Mouse (Mus musculus): Measurements from ENCODE around the gene Trmt10a. TPM values are rescaled to one million over a fixed set of nuclear protein-coding genes. Genes with fewer than 3 reads are reported as not detected.

Trmt10a gene
- polyA plus RNA-seq (2015; fragmentation: Nextera tagmentation; extraction: Ambion mirVana): 5.2 and 7.0 TPM in 2 replicates

- peak; percentile 97 for ATAC-seq (replicated peaks; ENCODE audit: extremely low read depth, insufficient read depth, low FRiP score)
- H3K27ac ChIP-seq (ENCODE audit: low read length): peak within 1 kb of the TSS; percentile 100
- under 1% methylated on average over 70 of the region's 70 CpGs for WGBS
- no peaks in the 10 kb centered on the region for H3K9me3 ChIP-seq (replicated peaks; ENCODE audit: control insufficient read depth, low read length)
- H3K36me3 ChIP-seq (ENCODE audit: control insufficient read depth, insufficient read depth): peaks cover under 1% of the 10 kb centered on the region
- H3K4me1 ChIP-seq (ENCODE audit: control insufficient read depth, insufficient read depth, low read length): peaks cover 7% of the 10 kb centered on the region
- peak within 1 kb of the TSS; percentile 87 for H3K4me2 ChIP-seq (ENCODE audit: low read depth, low read length)
- peak within 1 kb of the TSS; percentile 91 for H3K9ac ChIP-seq (ENCODE audit: low read length)
- peak within 1 kb of the TSS; percentile 81 for H3K4me3 ChIP-seq (ENCODE audit: low read length)
- H3K27me3 ChIP-seq (ENCODE audit: control insufficient read depth, insufficient read depth, low read length): no peaks in the 10 kb centered on the region
Measured at GRCm38 (mm10) chr3:138143315-138144059, at the start of gene Trmt10a. TSS of gene Trmt10a (plus strand) at chr3:138143448.

- H3K27ac ChIP-seq (ENCODE audit: low read length): peak overlapping the region; percentile 44
- no peaks in the 10 kb centered on the region for H3K27me3 ChIP-seq (ENCODE audit: control insufficient read depth, insufficient read depth, low read length)
- 50% methylated on average over 3 of the region's 3 CpGs for WGBS
- H3K36me3 ChIP-seq (ENCODE audit: control insufficient read depth, insufficient read depth): no peaks in the 10 kb centered on the region
- H3K4me3 ChIP-seq (ENCODE audit: low read length): no peak overlapping the region
- H3K4me2 ChIP-seq (ENCODE audit: low read depth, low read length): no peak overlapping the region
- peaks cover 23% of the 10 kb centered on the region for H3K4me1 ChIP-seq (ENCODE audit: control insufficient read depth, insufficient read depth, low read length)
- no peaks in the 10 kb centered on the region for H3K9me3 ChIP-seq (replicated peaks; ENCODE audit: control insufficient read depth, low read length)
- no peak overlapping the region for H3K9ac ChIP-seq (ENCODE audit: low read length)
- no peak for ATAC-seq (replicated peaks; ENCODE audit: extremely low read depth, insufficient read depth, low FRiP score)
Measured at GRCm38 (mm10) chr3:138095301-138095700, 47.9 kb upstream of the Trmt10a start.

GRCm38 (mm10) chr3:138095718-138096117 lies 47.5 kb upstream of the Trmt10a start:
- H3K4me2 ChIP-seq (ENCODE audit: low read depth, low read length): no peak overlapping the region
- H3K9me3 ChIP-seq (replicated peaks; ENCODE audit: control insufficient read depth, low read length): no peaks in the 10 kb centered on the region
- no peaks in the 10 kb centered on the region for H3K27me3 ChIP-seq (ENCODE audit: control insufficient read depth, insufficient read depth, low read length)
- WGBS: 52% methylated on average over 10 of the region's 10 CpGs
- peak; percentile 28 for ATAC-seq (replicated peaks; ENCODE audit: extremely low read depth, insufficient read depth, low FRiP score)
- peaks cover 23% of the 10 kb centered on the region for H3K4me1 ChIP-seq (ENCODE audit: control insufficient read depth, insufficient read depth, low read length)
- no peak overlapping the region for H3K4me3 ChIP-seq (ENCODE audit: low read length)
- H3K36me3 ChIP-seq (ENCODE audit: control insufficient read depth, insufficient read depth): no peaks in the 10 kb centered on the region
- no peak overlapping the region for H3K9ac ChIP-seq (ENCODE audit: low read length)
- peak overlapping the region; percentile 44 for H3K27ac ChIP-seq (ENCODE audit: low read length)

- WGBS: 81% methylated on average over 19 of the region's 19 CpGs
- Histone ChIP-seq H3K4me1 (ENCODE audit: control insufficient read depth, insufficient read depth, low read length) (peaks cover 23% of the 10 kb centered on the region), H3K4me3 (ENCODE audit: low read length) (no peak overlapping the region), H3K27me3 (ENCODE audit: control insufficient read depth, insufficient read depth, low read length) (no peaks in the 10 kb centered on the region), H3K9ac (ENCODE audit: low read length) (no peak overlapping the region), H3K27ac (ENCODE audit: low read length) (no peak overlapping the region), H3K4me2 (ENCODE audit: low read depth, low read length) (no peak overlapping the region), H3K9me3 (replicated peaks; ENCODE audit: control insufficient read depth, low read length) (no peaks in the 10 kb centered on the region), H3K36me3 (ENCODE audit: control insufficient read depth, insufficient read depth) (no peaks in the 10 kb centered on the region)
- ATAC-seq (replicated peaks; ENCODE audit: extremely low read depth, insufficient read depth, low FRiP score): no peak
Measured at GRCm38 (mm10) chr3:138096263-138097028, 46.8 kb upstream of the Trmt10a start.

GRCm38 (mm10) chr3:138097718-138098117 lies 45.5 kb upstream of the Trmt10a start:
- Histone ChIP-seq H3K4me2 (ENCODE audit: low read depth, low read length) (no peak overlapping the region), H3K27ac (ENCODE audit: low read length) (peak overlapping the region; percentile 50), H3K9ac (ENCODE audit: low read length) (0 out of 2 replicates have a peak overlapping the region, but pooled peaks have one; percentile 1), H3K4me3 (ENCODE audit: low read length) (no peak overlapping the region), H3K9me3 (replicated peaks; ENCODE audit: control insufficient read depth, low read length) (no peaks in the 10 kb centered on the region), H3K4me1 (ENCODE audit: control insufficient read depth, insufficient read depth, low read length) (peaks cover 23% of the 10 kb centered on the region), H3K36me3 (ENCODE audit: control insufficient read depth, insufficient read depth) (no peaks in the 10 kb centered on the region), H3K27me3 (ENCODE audit: control insufficient read depth, insufficient read depth, low read length) (no peaks in the 10 kb centered on the region)
- WGBS: 59% methylated on average over 1 of the region's 1 CpGs
- peak; percentile 70; the same call in 1 of the 2 replicates for ATAC-seq (replicated peaks; ENCODE audit: extremely low read depth, insufficient read depth, low FRiP score)

GRCm38 (mm10) chr3:138101936-138102335 lies 41.3 kb upstream of the Trmt10a start:
- Histone ChIP-seq H3K27me3 (ENCODE audit: control insufficient read depth, insufficient read depth, low read length) (no peaks in the 10 kb centered on the region), H3K9me3 (replicated peaks; ENCODE audit: control insufficient read depth, low read length) (no peaks in the 10 kb centered on the region), H3K9ac (ENCODE audit: low read length) (no peak overlapping the region), H3K4me1 (ENCODE audit: control insufficient read depth, insufficient read depth, low read length) (peaks cover 22% of the 10 kb centered on the region), H3K4me2 (ENCODE audit: low read depth, low read length) (no peak overlapping the region), H3K27ac (ENCODE audit: low read length) (no peak overlapping the region), H3K36me3 (ENCODE audit: control insufficient read depth, insufficient read depth) (no peaks in the 10 kb centered on the region), H3K4me3 (ENCODE audit: low read length) (no peak overlapping the region)
- WGBS: 78% methylated on average over 4 of the region's 4 CpGs
- no peak for ATAC-seq (replicated peaks; ENCODE audit: extremely low read depth, insufficient read depth, low FRiP score)

- Histone ChIP-seq H3K4me3 (ENCODE audit: low read length) (no peak overlapping the region), H3K36me3 (ENCODE audit: control insufficient read depth, insufficient read depth) (no peaks in the 10 kb centered on the region), H3K9me3 (replicated peaks; ENCODE audit: control insufficient read depth, low read length) (no peaks in the 10 kb centered on the region), H3K9ac (ENCODE audit: low read length) (no peak overlapping the region), H3K4me2 (ENCODE audit: low read depth, low read length) (no peak overlapping the region), H3K4me1 (ENCODE audit: control insufficient read depth, insufficient read depth, low read length) (peaks cover 8% of the 10 kb centered on the region), H3K27ac (ENCODE audit: low read length) (no peak overlapping the region), H3K27me3 (ENCODE audit: control insufficient read depth, insufficient read depth, low read length) (no peaks in the 10 kb centered on the region)
- WGBS: 85% methylated on average over 4 of the region's 4 CpGs
- no peak for ATAC-seq (replicated peaks; ENCODE audit: extremely low read depth, insufficient read depth, low FRiP score)
Measured at GRCm38 (mm10) chr3:138103690-138104089, 39.6 kb upstream of the Trmt10a start.

GRCm38 (mm10) chr3:138105056-138105455 lies 38.2 kb upstream of the Trmt10a start:
- H3K36me3 ChIP-seq (ENCODE audit: control insufficient read depth, insufficient read depth): no peaks in the 10 kb centered on the region
- no peaks in the 10 kb centered on the region for H3K27me3 ChIP-seq (ENCODE audit: control insufficient read depth, insufficient read depth, low read length)
- H3K9ac ChIP-seq (ENCODE audit: low read length): no peak overlapping the region
- peak; percentile 52 for ATAC-seq (replicated peaks; ENCODE audit: extremely low read depth, insufficient read depth, low FRiP score)
- peaks cover 8% of the 10 kb centered on the region for H3K4me1 ChIP-seq (ENCODE audit: control insufficient read depth, insufficient read depth, low read length)
- WGBS: 42% methylated on average over 5 of the region's 5 CpGs
- no peaks in the 10 kb centered on the region for H3K9me3 ChIP-seq (replicated peaks; ENCODE audit: control insufficient read depth, low read length)
- H3K4me2 ChIP-seq (ENCODE audit: low read depth, low read length): no peak overlapping the region
- no peak overlapping the region for H3K27ac ChIP-seq (ENCODE audit: low read length)
- H3K4me3 ChIP-seq (ENCODE audit: low read length): no peak overlapping the region

GRCm38 (mm10) chr3:138106887-138107286 lies 36.4 kb upstream of the Trmt10a start:
- Histone ChIP-seq H3K36me3 (ENCODE audit: control insufficient read depth, insufficient read depth) (no peaks in the 10 kb centered on the region), H3K27me3 (ENCODE audit: control insufficient read depth, insufficient read depth, low read length) (no peaks in the 10 kb centered on the region), H3K9me3 (replicated peaks; ENCODE audit: control insufficient read depth, low read length) (no peaks in the 10 kb centered on the region), H3K4me3 (ENCODE audit: low read length) (no peak overlapping the region), H3K27ac (ENCODE audit: low read length) (no peak overlapping the region), H3K9ac (ENCODE audit: low read length) (no peak overlapping the region), H3K4me1 (ENCODE audit: control insufficient read depth, insufficient read depth, low read length) (peaks cover 8% of the 10 kb centered on the region), H3K4me2 (ENCODE audit: low read depth, low read length) (no peak overlapping the region)
- WGBS: 94% methylated on average over 10 of the region's 10 CpGs
- no peak for ATAC-seq (replicated peaks; ENCODE audit: extremely low read depth, insufficient read depth, low FRiP score)
